19 mouse cellular contexts compared by ENCODE assay signal in genomic region chr1:194089918-194090548, GRCm38 (mm10).
DNase-seq lines count a peak whose midpoint lies in the region; ATAC-seq and TF ChIP-seq lines count a peak whose summit lies in the region.
"Had no signal": no experiment of that assay in that cellular context is flagged by ENCODE, and none has a peak within 500 bp of the region (broad histone marks: within the 10 kb centered on the region; RNA-seq: fewer than 3 reads in every experiment).

No protein-coding gene starts in this region.

- no peaks in the 10 kb centered on the region for H3K36me3 ChIP-seq in heart, embryonic 12.5 days
- no peaks in the 10 kb centered on the region for H3K36me3 ChIP-seq in liver, embryonic 11.5 days (ENCODE audit: control insufficient read depth, insufficient read depth, low read length)
- no peaks in the 10 kb centered on the region for H3K36me3 ChIP-seq in lung, postnatal 0 days (ENCODE audit: insufficient read depth, low read length)
- H3K36me3 ChIP-seq: hindbrain, embryonic 12.5 days; limb, embryonic 15.5 days; stomach, embryonic 15.5 days had no signal

- no peaks in the 10 kb centered on the region for H3K27me3 ChIP-seq in heart, embryonic 12.5 days (replicated peaks)
- H3K27me3 ChIP-seq in liver, embryonic 11.5 days (replicated peaks; ENCODE audit: control insufficient read depth, insufficient read depth, low read length), result no peaks in the 10 kb centered on the region
- no peaks in the 10 kb centered on the region for H3K27me3 ChIP-seq in lung, postnatal 0 days (replicated peaks; ENCODE audit: insufficient read depth, low read length)
- H3K27me3 ChIP-seq: forebrain, embryonic 13.5 days; hindbrain, embryonic 12.5 days; limb, embryonic 15.5 days; stomach, embryonic 15.5 days had no signal

- ATAC-seq in heart, embryonic 12.5 days (ENCODE audit: insufficient number of reproducible peaks, low FRiP score), result peak; percentile 79
- peak; percentile 26; the same call in 1 of the 2 replicates for ATAC-seq in liver, embryonic 11.5 days (replicated peaks; ENCODE audit: low FRiP score)
- peak; percentile 85 for ATAC-seq in lung, postnatal 0 days
- ATAC-seq: forebrain, embryonic 13.5 days; inflammation-experienced regulatory T-cells, adult 6 months had no signal

- H3K4me3 ChIP-seq in heart, embryonic 12.5 days, result no peak overlapping the region
- no peak overlapping the region for H3K4me3 ChIP-seq in liver, embryonic 11.5 days (ENCODE audit: low read depth, low read length)
- no peak overlapping the region for H3K4me3 ChIP-seq in lung, postnatal 0 days (ENCODE audit: low read depth, low read length)
- H3K4me3 ChIP-seq: forebrain, embryonic 13.5 days; hindbrain, embryonic 12.5 days; limb, embryonic 15.5 days; megakaryocyte, embryonic 14.5 days; stomach, embryonic 15.5 days had no signal

- peak overlapping the region; percentile 44 for H3K27ac ChIP-seq in heart, embryonic 12.5 days (ENCODE audit: poor library complexity, severe bottlenecking)
- H3K27ac ChIP-seq in liver, embryonic 11.5 days (ENCODE audit: low read depth, low read length), result no peak overlapping the region
- H3K27ac ChIP-seq in lung, postnatal 0 days (ENCODE audit: low read length), result no peak overlapping the region
- H3K27ac ChIP-seq: forebrain, embryonic 13.5 days; hindbrain, embryonic 12.5 days; limb, embryonic 15.5 days; stomach, embryonic 15.5 days had no signal

- 37% methylated on average over 2 of the region's 2 CpGs for WGBS in heart, embryonic 12.5 days
- 56% methylated on average over 2 of the region's 2 CpGs for WGBS in liver, embryonic 11.5 days
- WGBS in lung, postnatal 0 days, result 48% methylated on average over 2 of the region's 2 CpGs

- no peak for TF ChIP-seq CTCF in lung, postnatal 0 days (IDR thresholded peaks at IDR 0.05)

- intact Hi-C loops in heart, postnatal 25 days (cut with DNase I), result no loop called here

- H3K9ac ChIP-seq in heart, embryonic 12.5 days, result no peak overlapping the region
- H3K9ac ChIP-seq in liver, embryonic 11.5 days (ENCODE audit: low read depth, low read length), result no peak overlapping the region
- no peak overlapping the region for H3K9ac ChIP-seq in lung, postnatal 0 days (replicated peaks; ENCODE audit: low read depth)
- H3K9ac ChIP-seq: forebrain, embryonic 13.5 days; hindbrain, embryonic 12.5 days; limb, embryonic 15.5 days; stomach, embryonic 15.5 days had no signal

- H3K4me2 ChIP-seq in heart, embryonic 12.5 days, result no peak overlapping the region
- H3K4me2 ChIP-seq in liver, embryonic 11.5 days, result no peak overlapping the region
- H3K4me2 ChIP-seq in lung, postnatal 0 days (replicated peaks; ENCODE audit: low read depth, low read length), result no peak overlapping the region
- H3K4me2 ChIP-seq: forebrain, embryonic 13.5 days; hindbrain, embryonic 12.5 days; limb, embryonic 15.5 days; stomach, embryonic 15.5 days had no signal

- 0 out of 2 replicates have a peak, but pooled peaks cover 5% of the 10 kb centered on the region for H3K4me1 ChIP-seq in heart, embryonic 12.5 days (replicated peaks)
- no peaks in the 10 kb centered on the region for H3K4me1 ChIP-seq in liver, embryonic 11.5 days (replicated peaks; ENCODE audit: control insufficient read depth, insufficient read depth, low read length)
- H3K4me1 ChIP-seq in lung, postnatal 0 days (ENCODE audit: insufficient read depth, low read depth, low read length), result no peaks in the 10 kb centered on the region; the same call in 1 of the 2 replicates
- H3K4me1 ChIP-seq: forebrain, embryonic 13.5 days; hindbrain, embryonic 12.5 days; limb, embryonic 15.5 days; stomach, embryonic 15.5 days had no signal

- TF ChIP-seq EP300 in lung, postnatal 0 days (IDR thresholded peaks at IDR 0.05), result no peak

- H3K9me3 ChIP-seq in heart, embryonic 12.5 days (replicated peaks), result no peaks in the 10 kb centered on the region
- H3K9me3 ChIP-seq in liver, embryonic 11.5 days (ENCODE audit: control insufficient read depth, low read length), result no peaks in the 10 kb centered on the region
- H3K9me3 ChIP-seq in lung, postnatal 0 days (ENCODE audit: low read length), result no peaks in the 10 kb centered on the region
- H3K9me3 ChIP-seq: forebrain, embryonic 13.5 days; hindbrain, embryonic 12.5 days; limb, embryonic 15.5 days; megakaryocyte, embryonic 14.5 days; stomach, embryonic 15.5 days had no signal

- no peak for DNase-seq in heart, postnatal 25 days (ENCODE audit: low spot score)
- no peak for DNase-seq in liver, embryonic 11.5 days (ENCODE audit: low spot score)
- DNase-seq in liver, result no peak
- peak; percentile 5 for DNase-seq in Muller cell, postnatal 12 days (ENCODE audit: inconsistent ontology term)
- peak; percentile 52 for DNase-seq in lung, postnatal 0 days (ENCODE audit: low spot score)
- no peak for DNase-seq in right cerebral cortex, postnatal 36 days (ENCODE audit: low spot score in 2 of 2)
- no peak for DNase-seq in adrenal gland, postnatal 14 days
- DNase-seq: cerebellum, adult 11 months; cerebellum, postnatal 36 days; kidney, adult 9 months; kidney, postnatal 4 days; right cerebral cortex, adult 18-20 months had no signal

Comparison
In these comparisons a context has a peak if more than half of its experiments do, and no peak if none do; other contexts are left out.
1. ATAC-seq: peak in every context shown above with its lines; median percentile 85 in lung, postnatal 0 days; 79 in heart, embryonic 12.5 days; 26 in liver, embryonic 11.5 days.
2. DNase-seq: peak in Muller cell, postnatal 12 days (single experiment) and lung, postnatal 0 days (single experiment); none in heart, postnatal 25 days (single experiment), liver, embryonic 11.5 days (single experiment), liver (single experiment), right cerebral cortex, postnatal 36 days (0 of 2) and adrenal gland, postnatal 14 days (single experiment).